Mouse (Mus musculus): ENCODE results near the gene Gsto2.

DNA sequence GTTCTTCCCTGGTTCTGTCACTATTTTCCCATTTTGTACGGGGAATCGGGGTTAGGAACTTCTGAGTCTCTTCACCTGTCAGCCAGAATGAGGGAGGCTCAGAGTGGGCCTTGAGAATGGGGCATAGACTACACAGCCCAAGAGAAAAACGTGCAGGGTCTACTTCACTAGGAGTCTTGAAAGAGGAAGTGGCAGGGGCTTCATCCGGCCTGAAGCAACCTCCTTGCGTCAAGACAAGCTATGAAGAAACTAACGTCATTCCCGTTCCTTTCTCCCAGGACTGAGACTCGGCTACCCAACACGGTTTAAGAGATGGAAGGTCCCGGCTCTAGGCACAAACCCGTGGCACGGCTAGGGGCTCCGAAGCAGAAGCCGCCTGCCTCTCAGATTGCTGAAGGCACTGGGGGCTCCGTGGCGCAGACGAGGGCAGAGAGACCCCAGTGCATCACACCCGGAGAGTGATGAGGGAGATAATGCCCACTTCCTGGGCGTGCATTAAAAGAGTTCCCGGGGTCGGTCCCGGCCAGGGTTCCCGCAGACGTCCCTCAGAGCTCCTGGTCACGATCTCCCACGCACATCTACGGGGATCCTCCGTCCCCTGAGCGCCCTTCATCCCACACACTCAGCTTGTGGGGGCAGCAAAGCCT is 53.2 kb downstream of the Gsto2 start:
- TF ChIP-seq EP300 (IDR thresholded peaks at IDR 0.05; ENCODE audit: low read depth) (no peak), CTCF (IDR thresholded peaks at IDR 0.05; ENCODE audit: low read depth) (no peak)
